Mouse (Mus musculus) bone marrow macrophage, adult 2 months (primary cell): ENCODE results near the gene Peg3. TPM values are rescaled to one million over a fixed set of nuclear protein-coding genes. Genes with fewer than 3 reads are reported as not detected.
"Not testable (repeated sequence)": the region's sequence is repeated elsewhere in the genome, so short reads cannot be mapped to it uniquely, and the experiment has no call there.

Source experiments
- H3K27ac ChIP-seq: 2 replicates; pipeline ENCODE4 v1.5.1; 2012; ENCODE audit warnings: low read depth, low read length; ENCODE audit not compliant: insufficient read depth
- H3K4me1 ChIP-seq: 2 replicates; pipeline ENCODE4 v1.6.1; 2012; ENCODE audit warnings: low read length; ENCODE audit not compliant: control insufficient read depth, insufficient read depth
- H3K4me3 ChIP-seq: 2 replicates; pipeline ENCODE4 v1.5.1; 2012; ENCODE audit warnings: mild to moderate bottlenecking, low read length, moderate library complexity; ENCODE audit not compliant: insufficient read depth
- CTCF ChIP-seq: IDR thresholded peaks from 2 replicates; pipeline ENCODE4 v1.5.1; 2012; ENCODE audit warnings: low read depth, mild to moderate bottlenecking, low read length, moderate library complexity
- POLR2A ChIP-seq: IDR thresholded peaks from 2 replicates; pipeline ENCODE4 v1.6.1; 2012; ENCODE audit warnings: mild to moderate bottlenecking, low read depth, low read length, borderline replicate concordance
- polyA plus RNA-seq: library from polyadenylated mRNA; stranded (reverse); fragments of >200 nt; gene quantifications from 2 replicates; pipeline ENCODE4 v1.2.4, GENCODE M21; 2012; ENCODE audit not compliant: missing spikeins, insufficient read depth, insufficient read length

Peg3 gene
- 0.15 TPM in 1 of 2 replicates, not detected in the other for polyA plus RNA-seq

DNA sequence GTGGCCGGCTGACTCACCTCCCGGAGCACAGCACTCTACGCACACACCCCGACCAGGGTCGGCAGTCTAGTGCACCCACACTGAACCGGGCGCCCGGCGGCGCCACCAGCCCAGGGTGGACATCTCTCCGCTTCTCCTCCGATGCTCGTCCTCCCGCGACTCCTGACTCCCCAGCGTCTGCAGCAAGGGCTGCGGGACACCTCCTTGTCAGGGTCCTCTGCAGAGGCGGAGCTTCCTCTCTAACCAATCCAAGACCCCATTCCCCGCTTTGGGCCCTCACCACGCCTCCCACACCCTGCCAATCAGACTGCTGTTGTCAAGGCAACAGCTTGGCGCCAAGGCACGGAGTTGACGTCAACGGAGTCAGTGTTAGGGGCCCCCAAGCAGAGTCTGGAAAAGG is at the start of gene Peg3, which contains the start of gene Usp29:
Gene Peg3, minus strand, starts transcription at position 191 of the 400 bp plus-strand sequence.
Gene Usp29, plus strand, starts transcription at position 338 of the 400 bp plus-strand sequence.
- TF ChIP-seq CTCF = no peak
- no peak for TF ChIP-seq POLR2A
- Histone ChIP-seq H3K4me1 (no peaks in the 10 kb centered on the region), H3K27ac (no peak within 1 kb of the TSS), H3K4me3 (peak within 1 kb of the TSS; percentile 60)

GRCm38 (mm10) chr7:6779172-6779571 is 48.9 kb upstream of the Peg3 start:
- Histone ChIP-seq H3K4me1 (no peaks in the 10 kb centered on the region), H3K27ac (no peak overlapping the region), H3K4me3 (no peak overlapping the region)
- TF ChIP-seq POLR2A (no peak), CTCF (no peak)

DNA sequence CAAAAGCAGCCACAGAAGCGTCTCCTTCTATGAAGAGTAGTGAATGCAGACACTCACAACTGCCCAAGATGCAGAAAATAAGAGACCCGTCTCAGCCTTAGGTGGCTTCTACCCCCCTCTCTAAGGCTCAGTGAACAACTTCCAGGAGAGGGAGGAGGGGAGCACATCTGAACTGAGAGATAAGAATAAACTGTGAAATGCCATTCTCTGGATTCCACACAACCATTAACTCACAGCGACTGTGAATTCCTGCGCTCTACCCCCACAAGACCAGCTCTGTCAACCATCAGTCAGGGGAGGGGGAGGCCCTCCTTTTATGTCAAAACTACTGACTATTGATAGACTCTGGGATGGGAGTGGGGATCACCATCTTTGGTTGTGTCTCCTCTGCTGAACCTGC is 47.5 kb upstream of the Peg3 start:
- TF ChIP-seq POLR2A = no peak
- TF ChIP-seq CTCF = no peak
- Histone ChIP-seq H3K4me1 (no peaks in the 10 kb centered on the region), H3K27ac (no peak overlapping the region)

DNA sequence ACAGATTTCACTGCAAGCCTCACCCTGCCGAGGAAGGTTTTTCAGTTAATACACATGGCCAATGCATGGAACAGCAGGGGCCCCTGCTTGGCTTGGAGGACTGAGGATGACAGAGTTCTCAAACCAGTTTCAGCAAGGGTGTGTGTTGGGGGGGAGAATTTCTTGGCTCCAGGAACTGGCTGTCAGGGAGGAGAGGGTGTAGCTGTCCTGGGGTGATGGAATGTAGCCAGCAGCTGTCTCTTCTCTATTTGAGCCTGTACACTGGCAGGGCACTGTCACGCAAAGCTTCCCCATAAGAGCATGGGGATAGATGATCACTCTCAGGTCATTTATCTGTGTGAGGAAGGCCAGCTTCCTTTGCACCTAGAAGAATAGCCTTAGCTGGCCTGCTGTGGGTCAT is 46.9 kb upstream of the Peg3 start:
- Histone ChIP-seq H3K4me1 (no peaks in the 10 kb centered on the region), H3K27ac (no peak overlapping the region), H3K4me3 (no peak overlapping the region)
- no peak for TF ChIP-seq CTCF
- TF ChIP-seq POLR2A = no peak

More for the DNA sequence above, 47.5 kb upstream of the Peg3 start:
- no peak overlapping the region for H3K4me3 ChIP-seq

- TF ChIP-seq POLR2A (no peak), CTCF (no peak)
- no peaks in the 10 kb centered on the region for H3K4me1 ChIP-seq
- H3K27ac ChIP-seq = no peak overlapping the region
- no peak overlapping the region for H3K4me3 ChIP-seq
Observed at GRCm38 (mm10) chr7:6776314-6777059, 46.3 kb upstream of the Peg3 start.

DNA sequence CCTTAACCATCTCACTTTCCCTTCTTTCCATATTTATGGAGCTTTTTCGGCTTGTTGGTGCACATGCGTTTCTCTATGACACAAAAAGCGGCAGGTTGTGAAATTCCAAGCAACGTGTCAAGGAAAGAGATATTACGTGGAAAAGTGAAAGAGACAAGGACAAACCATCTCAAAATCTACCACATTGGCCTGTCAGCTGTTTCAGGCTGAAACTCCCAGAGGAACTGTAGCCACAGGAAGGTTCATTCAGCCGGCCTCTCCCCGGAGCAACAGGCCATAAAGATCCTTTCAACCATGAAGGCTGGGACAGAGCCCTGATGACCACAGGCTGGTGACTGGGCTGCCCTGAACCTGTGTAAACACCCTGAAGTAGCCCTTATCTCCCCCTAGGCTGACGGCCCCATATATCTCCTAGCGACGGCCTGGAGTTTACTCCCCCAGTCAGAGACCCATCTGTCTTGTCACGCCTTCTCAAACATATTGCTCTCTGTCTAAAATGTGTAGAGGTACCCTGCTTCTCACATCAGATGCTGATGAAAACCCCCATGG is 43.7 kb upstream of the Peg3 start:
- not testable (repeated sequence) for H3K4me3 ChIP-seq, H3K4me1 ChIP-seq, H3K27ac ChIP-seq

- TF ChIP-seq CTCF (no peak), POLR2A (no peak)
- no peak overlapping the region for H3K4me3 ChIP-seq
- H3K4me1 ChIP-seq = no peaks in the 10 kb centered on the region
- H3K27ac ChIP-seq = no peak overlapping the region
Observed at GRCm38 (mm10) chr7:6770286-6770685, 40.1 kb upstream of the Peg3 start.

- Histone ChIP-seq H3K27ac (no peak overlapping the region), H3K4me3 (no peak overlapping the region), H3K4me1 (no peaks in the 10 kb centered on the region)
- no peak for TF ChIP-seq CTCF
- no peak for TF ChIP-seq POLR2A
Observed at GRCm38 (mm10) chr7:6765240-6765639, 35.0 kb upstream of the Peg3 start.

DNA sequence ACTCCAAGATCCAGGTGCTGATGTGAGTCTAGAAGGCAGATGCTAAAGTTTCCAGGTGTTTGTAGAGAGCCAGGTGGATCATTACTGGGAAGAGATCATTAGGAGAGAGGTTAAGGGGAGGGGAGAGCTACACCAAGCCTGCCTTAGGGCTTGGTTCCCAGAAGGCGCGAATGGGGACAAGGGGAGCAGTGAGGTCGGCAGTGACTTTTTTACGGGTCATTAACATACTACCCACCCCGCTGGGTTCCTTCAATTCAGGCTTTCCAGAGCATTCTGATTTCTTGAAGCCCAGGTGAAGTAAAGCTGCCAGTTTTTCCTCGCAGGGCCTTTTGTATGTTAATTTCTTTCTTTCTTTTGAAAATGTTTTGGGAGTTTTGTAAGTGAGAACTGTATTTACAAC is 29.9 kb upstream of the Peg3 start:
- Histone ChIP-seq H3K27ac (no peak overlapping the region), H3K4me1 (no peaks in the 10 kb centered on the region), H3K4me3 (no peak overlapping the region)
- no peak for TF ChIP-seq POLR2A
- TF ChIP-seq CTCF = no peak

DNA sequence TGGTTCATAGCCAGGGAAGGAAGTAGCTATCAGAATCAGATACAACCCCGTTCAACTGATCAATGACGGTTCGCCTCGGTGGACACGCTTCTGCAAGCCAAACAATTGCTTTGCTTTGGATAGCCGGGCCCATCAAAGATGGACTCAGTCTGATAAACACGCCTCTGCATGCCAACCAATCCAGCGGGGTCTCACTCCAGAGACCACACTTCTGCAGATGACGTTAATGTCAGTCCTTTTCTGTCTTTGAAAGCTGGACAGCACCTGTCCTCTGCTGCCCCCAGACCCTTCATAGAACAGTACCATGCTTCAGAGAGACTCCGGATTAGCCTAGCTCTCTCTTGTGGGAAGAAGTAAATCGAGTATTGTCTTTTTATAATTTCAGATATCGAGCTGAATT is 29.5 kb upstream of the Peg3 start:
- H3K4me1 ChIP-seq = no peaks in the 10 kb centered on the region
- TF ChIP-seq CTCF = no peak
- no peak overlapping the region for H3K4me3 ChIP-seq
- H3K27ac ChIP-seq = no peak overlapping the region
